Mouse (Mus musculus): ENCODE data around the gene Smyd5. TPM values are rescaled to one million over a fixed set of nuclear protein-coding genes. Genes with fewer than 3 reads are reported as not detected.
A peak's percentile ranks its signal among the peaks of the same experiment; 100 is the strongest.

Smyd5 gene
- polyA plus RNA-seq, 1 experiment from 2014 or later = 78.2 TPM

DNA sequence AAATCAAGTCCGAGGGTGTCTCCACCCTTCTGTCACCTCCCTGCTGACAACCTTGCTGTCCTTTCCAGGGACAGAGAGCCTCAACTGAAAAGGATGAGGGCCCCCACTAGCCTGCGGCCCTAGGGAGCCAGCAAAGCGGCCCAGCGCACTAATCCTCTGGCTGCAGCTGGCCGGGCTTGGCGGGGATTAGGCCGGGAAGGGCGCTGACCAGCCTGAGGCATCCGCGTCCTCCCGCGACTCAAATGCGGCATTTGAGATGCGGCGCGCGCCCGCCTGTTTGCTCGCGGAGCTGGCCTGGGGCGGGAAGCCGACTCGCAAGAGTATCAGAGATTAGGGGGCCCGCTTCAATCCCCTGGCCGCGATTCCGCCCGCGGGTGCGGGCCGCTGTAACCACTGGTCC is 22.8 kb upstream of the Smyd5 start:
- no peaks in the 10 kb centered on the region for H3K36me3 ChIP-seq (ENCODE audit: control insufficient read depth, insufficient read depth, low read length)
- H3K27ac ChIP-seq (ENCODE audit: low read length) = no peak overlapping the region
- under 1% methylated on average over 31 of the region's 31 CpGs for WGBS
- H3K4me3 ChIP-seq (ENCODE audit: low read depth, low read length) = peak overlapping the region; percentile 35
- peak overlapping the region; percentile 68 for H3K4me2 ChIP-seq (ENCODE audit: low read length)
- peak overlapping the region; percentile 64 for H3K9ac ChIP-seq (ENCODE audit: low read depth, low read length)
- peaks cover 6% of the 10 kb centered on the region; the same call in 1 of the 2 replicates for H3K4me1 ChIP-seq (ENCODE audit: control insufficient read depth, insufficient read depth, low read length)
- no peaks in the 10 kb centered on the region for H3K9me3 ChIP-seq (replicated peaks; ENCODE audit: control insufficient read depth, low read length, poor library complexity, severe bottlenecking)
- no peak for ATAC-seq
- H3K27me3 ChIP-seq (ENCODE audit: control insufficient read depth, insufficient read depth, low read depth, low read length) = peaks cover 18% of the 10 kb centered on the region

DNA sequence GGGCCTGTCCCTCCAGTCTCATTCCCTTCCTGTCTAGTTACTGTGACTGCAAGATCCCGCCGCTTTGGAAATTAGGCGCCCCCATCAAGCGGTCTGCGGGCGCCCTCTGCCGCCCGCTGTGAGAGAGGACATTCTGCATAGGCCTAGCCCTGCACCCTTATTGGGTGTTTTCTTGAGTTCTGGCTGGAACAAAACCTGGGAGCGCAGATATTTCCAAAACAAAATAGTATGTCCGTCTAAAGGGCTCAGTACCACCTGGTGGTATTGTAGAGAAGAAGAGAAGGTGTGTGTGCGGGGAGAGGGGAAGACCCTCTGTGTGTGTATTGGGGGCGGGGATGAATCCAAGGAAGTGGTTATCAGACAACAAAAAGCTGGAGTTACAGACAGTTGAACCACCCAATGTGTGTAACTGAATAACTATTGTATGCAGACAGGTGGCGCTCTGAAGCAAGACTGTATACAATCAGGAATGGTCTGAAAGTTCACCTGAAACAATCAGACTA is 21.0 kb upstream of the Smyd5 start:
- Histone ChIP-seq H3K27me3 (ENCODE audit: control insufficient read depth, insufficient read depth, low read depth, low read length) (peaks cover 18% of the 10 kb centered on the region), H3K36me3 (ENCODE audit: control insufficient read depth, insufficient read depth, low read length) (no peaks in the 10 kb centered on the region), H3K4me3 (ENCODE audit: low read depth, low read length) (no peak overlapping the region), H3K27ac (ENCODE audit: low read length) (no peak overlapping the region), H3K9ac (ENCODE audit: low read depth, low read length) (no peak overlapping the region), H3K9me3 (replicated peaks; ENCODE audit: control insufficient read depth, low read length, poor library complexity, severe bottlenecking) (no peaks in the 10 kb centered on the region), H3K4me2 (ENCODE audit: low read length) (0 out of 2 replicates have a peak overlapping the region, but pooled peaks have one; percentile 5), H3K4me1 (ENCODE audit: control insufficient read depth, insufficient read depth, low read length) (peaks cover 6% of the 10 kb centered on the region; the same call in 1 of the 2 replicates)
- peak; percentile 82 for ATAC-seq
- 10% methylated on average over 13 of the region's 13 CpGs for WGBS

DNA sequence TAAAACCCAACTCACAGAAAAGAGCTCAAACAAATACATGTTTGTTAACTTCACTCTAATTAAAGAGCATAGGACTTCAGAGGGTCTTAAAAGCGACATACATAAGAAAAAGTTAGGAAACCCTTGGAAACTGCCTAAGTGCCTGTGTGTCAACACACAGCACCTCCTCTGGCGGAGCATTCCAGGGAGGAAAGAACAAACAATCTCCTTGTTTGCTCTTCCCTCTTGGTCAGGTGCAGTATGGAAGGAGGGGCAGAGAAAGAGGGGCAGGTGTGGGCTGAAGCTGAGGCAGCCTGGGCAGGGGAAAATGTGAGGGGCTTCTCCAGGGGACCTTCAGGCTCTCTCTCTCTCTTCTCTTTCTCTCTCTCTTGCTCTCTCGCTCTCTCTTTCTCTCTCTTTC is 16.0 kb upstream of the Smyd5 start:
- Histone ChIP-seq H3K9ac (ENCODE audit: low read depth, low read length) (no peak overlapping the region), H3K9me3 (replicated peaks; ENCODE audit: control insufficient read depth, low read length, poor library complexity, severe bottlenecking) (no peaks in the 10 kb centered on the region), H3K4me2 (ENCODE audit: low read length) (no peak overlapping the region), H3K36me3 (ENCODE audit: control insufficient read depth, insufficient read depth, low read length) (no peaks in the 10 kb centered on the region), H3K27ac (ENCODE audit: low read length) (no peak overlapping the region), H3K4me3 (ENCODE audit: low read depth, low read length) (no peak overlapping the region), H3K27me3 (ENCODE audit: control insufficient read depth, insufficient read depth, low read depth, low read length) (no peaks in the 10 kb centered on the region), H3K4me1 (ENCODE audit: control insufficient read depth, insufficient read depth, low read length) (no peaks in the 10 kb centered on the region)
- WGBS = 65% methylated on average over 3 of the region's 3 CpGs
- ATAC-seq = no peak

DNA sequence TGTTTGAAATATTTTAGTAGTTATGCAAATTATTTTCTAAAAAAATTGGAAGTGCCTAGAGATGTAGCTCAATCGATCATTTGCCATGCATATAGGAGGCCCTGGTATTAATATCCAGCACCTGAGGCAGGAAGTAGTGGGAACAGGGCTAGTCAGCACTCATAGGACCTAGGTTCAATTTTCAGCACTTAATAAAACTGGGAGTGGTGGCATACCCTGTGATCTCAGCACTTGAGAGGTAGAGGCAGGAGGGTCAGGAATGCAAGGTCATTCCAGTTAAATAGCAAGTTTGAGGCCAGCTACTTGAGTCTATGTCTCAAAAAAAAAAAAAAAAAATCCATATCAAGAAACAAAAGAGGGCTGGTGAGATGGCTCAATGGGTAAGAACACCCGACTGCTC is 12.6 kb upstream of the Smyd5 start:
- H3K9me3 ChIP-seq (replicated peaks; ENCODE audit: control insufficient read depth, low read length, poor library complexity, severe bottlenecking) = no peaks in the 10 kb centered on the region
- H3K4me1 ChIP-seq (ENCODE audit: control insufficient read depth, insufficient read depth, low read length) = no peaks in the 10 kb centered on the region
- no peak for ATAC-seq
- no peak overlapping the region for H3K9ac ChIP-seq (ENCODE audit: low read depth, low read length)
- H3K27me3 ChIP-seq (ENCODE audit: control insufficient read depth, insufficient read depth, low read depth, low read length) = 0 out of 2 replicates have a peak, but pooled peaks cover 2% of the 10 kb centered on the region
- H3K36me3 ChIP-seq (ENCODE audit: control insufficient read depth, insufficient read depth, low read length) = no peaks in the 10 kb centered on the region
- WGBS = 88% methylated on average over 2 of the region's 2 CpGs
- H3K4me3 ChIP-seq (ENCODE audit: low read depth, low read length) = no peak overlapping the region
- no peak overlapping the region for H3K4me2 ChIP-seq (ENCODE audit: low read length)
- no peak overlapping the region for H3K27ac ChIP-seq (ENCODE audit: low read length)

DNA sequence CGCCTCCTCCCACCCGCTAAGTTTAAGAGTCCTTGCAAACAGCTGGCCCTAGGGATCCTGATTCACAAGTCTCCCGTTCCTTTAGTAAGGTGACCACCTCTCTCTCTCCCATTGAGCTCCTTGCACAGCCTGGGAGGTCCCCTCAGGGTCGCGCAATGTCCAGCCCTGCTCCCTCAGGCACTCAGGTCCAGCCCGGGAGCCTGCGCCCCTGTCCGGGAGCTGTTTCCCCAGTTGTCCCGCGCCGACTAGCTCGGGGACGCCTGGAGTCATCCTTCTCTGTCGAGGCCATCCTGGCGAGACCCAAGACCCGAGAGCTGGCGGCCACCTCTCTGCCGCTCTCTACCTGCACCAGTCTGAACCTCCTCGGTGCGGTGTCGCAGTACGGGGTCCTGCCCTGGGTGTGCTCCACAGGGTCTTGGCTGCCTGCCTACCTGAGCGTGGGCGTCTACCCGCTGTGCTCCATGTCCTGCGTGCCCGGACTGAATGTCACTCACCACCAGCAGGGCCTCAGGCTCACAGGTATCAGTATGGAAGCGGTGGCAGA is 7.9 kb upstream of the Smyd5 start, which contains the start of gene Noto:
Gene Noto (plus strand): TSS at position 51 of the 544 bp plus-strand sequence.
- 0 out of 2 replicates have a peak, but pooled peaks cover 3% of the 10 kb centered on the region for H3K27me3 ChIP-seq (ENCODE audit: control insufficient read depth, insufficient read depth, low read depth, low read length)
- H3K4me1 ChIP-seq (ENCODE audit: control insufficient read depth, insufficient read depth, low read length) = no peaks in the 10 kb centered on the region
- no peak within 1 kb of the TSS for H3K27ac ChIP-seq (ENCODE audit: low read length)
- no peak within 1 kb of the TSS for H3K4me3 ChIP-seq (ENCODE audit: low read depth, low read length)
- WGBS = 16% methylated on average over 28 of the region's 28 CpGs
- no peak within 1 kb of the TSS for H3K9ac ChIP-seq (ENCODE audit: low read depth, low read length)
- no peaks in the 10 kb centered on the region for H3K9me3 ChIP-seq (replicated peaks; ENCODE audit: control insufficient read depth, low read length, poor library complexity, severe bottlenecking)
- H3K36me3 ChIP-seq (ENCODE audit: control insufficient read depth, insufficient read depth, low read length) = no peaks in the 10 kb centered on the region
- no peak for ATAC-seq
- H3K4me2 ChIP-seq (ENCODE audit: low read length) = no peak within 1 kb of the TSS

DNA sequence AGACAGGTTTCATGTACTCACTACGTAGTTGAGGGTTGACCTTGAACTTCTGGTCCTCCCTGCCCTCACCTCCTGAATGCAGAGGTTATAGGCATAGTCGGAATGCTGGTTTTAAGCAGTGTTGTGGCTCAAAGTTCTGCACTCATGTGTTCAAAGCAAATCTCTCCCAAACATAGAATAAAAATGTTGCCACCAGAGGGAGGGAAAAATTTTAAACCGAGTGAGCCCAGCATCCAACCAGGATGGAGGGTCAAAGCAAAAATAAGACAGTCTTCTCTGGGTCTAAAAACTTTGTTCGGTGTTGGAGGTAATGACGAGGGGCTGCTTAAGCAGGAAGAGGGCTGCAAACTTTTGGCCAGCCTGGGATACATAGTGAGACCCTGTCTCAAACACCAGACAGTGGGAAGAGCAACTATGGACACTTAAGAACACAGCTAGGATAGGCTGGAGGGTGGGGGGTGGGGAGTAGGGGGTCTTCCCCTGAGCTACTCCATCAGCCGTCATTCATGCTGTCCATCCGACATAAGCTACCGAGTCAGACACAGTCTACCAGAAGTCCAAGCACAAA is 431 bp upstream of the Smyd5 start:
- Histone ChIP-seq H3K27me3 (ENCODE audit: control insufficient read depth, insufficient read depth, low read depth, low read length) (no peaks in the 10 kb centered on the region), H3K27ac (ENCODE audit: low read length) (no peak overlapping the region), H3K4me3 (ENCODE audit: low read depth, low read length) (peak overlapping the region; percentile 86), H3K4me1 (ENCODE audit: control insufficient read depth, insufficient read depth, low read length) (peaks cover 10% of the 10 kb centered on the region), H3K9ac (ENCODE audit: low read depth, low read length) (peak overlapping the region; percentile 85), H3K4me2 (ENCODE audit: low read length) (peak overlapping the region; percentile 90), H3K9me3 (replicated peaks; ENCODE audit: control insufficient read depth, low read length, poor library complexity, severe bottlenecking) (no peaks in the 10 kb centered on the region), H3K36me3 (ENCODE audit: control insufficient read depth, insufficient read depth, low read length) (no peaks in the 10 kb centered on the region)
- 50% methylated on average over 8 of the region's 8 CpGs for WGBS
- peak; percentile 75 for ATAC-seq

DNA sequence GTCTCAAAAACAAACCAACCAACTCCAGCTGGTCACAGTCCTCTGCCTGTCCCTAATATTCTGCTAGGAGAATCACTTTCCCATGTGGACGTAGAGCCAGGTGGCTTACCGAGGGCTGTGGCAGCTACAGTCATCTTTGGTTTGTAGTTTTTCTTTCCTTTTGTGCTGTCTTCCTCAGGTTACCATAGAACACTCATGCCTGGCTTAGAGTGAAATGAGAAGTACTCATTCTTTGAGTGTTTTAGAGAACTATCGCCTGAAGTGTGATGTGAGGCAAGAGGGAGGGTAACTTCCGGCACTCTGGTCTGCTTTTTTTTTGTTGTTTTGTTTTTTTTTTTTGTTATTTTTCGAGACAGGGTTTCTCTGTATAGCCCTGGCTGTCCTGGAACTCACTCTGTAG is 2.1 kb downstream of the Smyd5 start:
- Histone ChIP-seq H3K27ac (ENCODE audit: low read length) (no peak overlapping the region), H3K4me3 (ENCODE audit: low read depth, low read length) (no peak overlapping the region), H3K36me3 (ENCODE audit: control insufficient read depth, insufficient read depth, low read length) (peaks cover 3% of the 10 kb centered on the region; the same call in 1 of the 2 replicates), H3K9ac (ENCODE audit: low read depth, low read length) (no peak overlapping the region), H3K27me3 (ENCODE audit: control insufficient read depth, insufficient read depth, low read depth, low read length) (no peaks in the 10 kb centered on the region), H3K4me1 (ENCODE audit: control insufficient read depth, insufficient read depth, low read length) (peaks cover 10% of the 10 kb centered on the region), H3K4me2 (ENCODE audit: low read length) (no peak overlapping the region), H3K9me3 (replicated peaks; ENCODE audit: control insufficient read depth, low read length, poor library complexity, severe bottlenecking) (no peaks in the 10 kb centered on the region)
- no peak for ATAC-seq
- 84% methylated on average over 5 of the region's 5 CpGs for WGBS

DNA sequence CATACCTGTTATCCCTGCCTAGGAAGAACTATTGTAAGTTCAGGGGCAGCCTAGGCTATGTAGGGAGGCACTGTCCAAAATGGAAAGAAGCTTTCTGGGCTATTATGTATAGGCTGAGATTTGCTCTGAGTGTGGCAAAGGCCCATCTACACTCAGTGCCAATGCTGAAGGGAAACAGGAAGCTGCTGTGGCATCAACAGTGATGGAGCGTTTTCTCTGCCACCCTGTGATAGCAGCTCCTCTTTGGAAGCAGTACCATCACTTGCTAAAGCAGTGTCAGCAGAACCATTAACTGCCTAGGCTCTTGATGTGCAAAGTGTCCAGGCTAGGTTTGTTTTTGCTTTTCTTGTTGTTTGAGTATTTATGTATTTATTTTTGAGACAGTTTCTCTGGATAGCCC is 4.4 kb downstream of the Smyd5 start:
- Histone ChIP-seq H3K27me3 (ENCODE audit: control insufficient read depth, insufficient read depth, low read depth, low read length) (no peaks in the 10 kb centered on the region), H3K9ac (ENCODE audit: low read depth, low read length) (no peak overlapping the region), H3K4me2 (ENCODE audit: low read length) (no peak overlapping the region), H3K27ac (ENCODE audit: low read length) (no peak overlapping the region), H3K9me3 (replicated peaks; ENCODE audit: control insufficient read depth, low read length, poor library complexity, severe bottlenecking) (no peaks in the 10 kb centered on the region), H3K4me3 (ENCODE audit: low read depth, low read length) (no peak overlapping the region), H3K36me3 (ENCODE audit: control insufficient read depth, insufficient read depth, low read length) (peaks cover 3% of the 10 kb centered on the region; the same call in 1 of the 2 replicates), H3K4me1 (ENCODE audit: control insufficient read depth, insufficient read depth, low read length) (peaks cover 10% of the 10 kb centered on the region)
- WGBS = 95% methylated on average over 1 of the region's 1 CpGs
- no peak for ATAC-seq

DNA sequence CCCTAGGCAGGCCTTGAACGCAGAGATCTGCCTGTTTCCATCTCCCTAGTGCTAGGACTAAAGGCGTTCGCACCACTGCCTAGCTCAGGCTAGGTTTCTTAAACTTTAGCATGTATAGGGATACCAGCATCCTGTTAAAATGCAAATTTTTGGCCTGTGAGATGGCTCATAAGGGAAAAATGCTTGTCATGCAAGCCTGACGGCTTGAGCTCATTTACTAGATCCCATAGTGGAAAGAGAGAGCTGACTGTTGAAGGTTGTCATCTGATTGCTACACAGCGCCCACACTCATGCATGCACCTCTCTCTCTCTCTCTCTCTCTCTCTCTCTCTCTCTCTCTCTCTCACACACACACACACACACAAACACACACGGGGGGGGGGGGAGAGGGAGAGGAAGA is 4.8 kb downstream of the Smyd5 start:
- H3K4me2 ChIP-seq (ENCODE audit: low read length) = no peak overlapping the region
- H3K4me1 ChIP-seq (ENCODE audit: control insufficient read depth, insufficient read depth, low read length) = peaks cover 10% of the 10 kb centered on the region
- peaks cover 3% of the 10 kb centered on the region; the same call in 1 of the 2 replicates for H3K36me3 ChIP-seq (ENCODE audit: control insufficient read depth, insufficient read depth, low read length)
- no peaks in the 10 kb centered on the region for H3K27me3 ChIP-seq (ENCODE audit: control insufficient read depth, insufficient read depth, low read depth, low read length)
- H3K27ac ChIP-seq (ENCODE audit: low read length) = no peak overlapping the region
- H3K4me3 ChIP-seq (ENCODE audit: low read depth, low read length) = no peak overlapping the region
- H3K9ac ChIP-seq (ENCODE audit: low read depth, low read length) = no peak overlapping the region
- WGBS = 91% methylated on average over 5 of the region's 6 CpGs
- no peak for ATAC-seq
- no peaks in the 10 kb centered on the region for H3K9me3 ChIP-seq (replicated peaks; ENCODE audit: control insufficient read depth, low read length, poor library complexity, severe bottlenecking)

All from midbrain, embryonic 16.5 days (tissue).